Mouse (Mus musculus) gastrocnemius, adult 2 months (tissue): Measurements from ENCODE around the gene Pex10. TPM values are rescaled to one million over a fixed set of nuclear protein-coding genes. Genes with fewer than 3 reads are reported as not detected.

ENCODE experiments used
- DNase-seq: peaks from one replicate; pipeline ENCODE4 v3.0.0; 2022
- H3K27ac ChIP-seq: fragments of 200-600 bp; 2 replicates; pipeline ENCODE4 v1.8.1; 2022; ENCODE audit warnings: mild to moderate bottlenecking
- H3K4me3 ChIP-seq: fragments of 200-600 bp; 2 replicates; pipeline ENCODE4 v1.8.1; 2022; ENCODE audit warnings: mild to moderate bottlenecking, moderate library complexity
- CTCF ChIP-seq: fragments of 200-600 bp; IDR thresholded peaks from 2 replicates; pipeline ENCODE4 v1.8.1; 2022; ENCODE audit warnings: antibody characterized with exemption, mild to moderate bottlenecking, moderate library complexity
- intact Hi-C: fragments of 180-260 bp; cut with DNase I; formaldehyde crosslinking; loops from one replicate; pipeline ENCODE4 v1.15.1; 2025
- total RNA-seq, 2 experiments: library from RNA; stranded (reverse); gene quantifications; 2 replicates each; pipeline ENCODE4 v1.2.3; 2021

The Pex10 gene
- total RNA-seq, 2 experiments from 2014 or later = 12.9 to 17.9 TPM

DNA sequence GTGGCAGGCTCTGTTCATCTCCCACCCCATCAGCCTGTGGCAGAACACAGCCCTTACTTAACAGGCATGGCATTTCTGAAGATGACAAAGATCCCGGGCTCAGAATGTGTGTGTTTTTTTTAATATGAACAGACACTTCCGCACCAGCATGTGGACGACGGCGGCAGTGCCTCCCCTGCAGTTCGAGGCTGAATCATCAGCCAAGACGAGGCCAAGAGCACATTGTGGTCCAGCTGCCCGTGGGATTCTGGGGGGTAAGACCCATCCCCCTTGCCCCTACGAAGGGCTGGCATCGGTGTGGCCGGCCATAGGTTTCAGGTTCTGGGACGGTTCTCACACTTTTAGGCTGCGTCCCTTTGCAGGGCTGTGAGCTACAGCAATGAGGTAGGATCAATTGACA is 32.0 kb upstream of the Pex10 start:
- no peak for DNase-seq
- intact Hi-C loops = no loop called here
- Histone ChIP-seq H3K4me3 (no peak overlapping the region), H3K27ac (no peak overlapping the region)
- no peak for TF ChIP-seq CTCF

- TF ChIP-seq CTCF = no peak
- Histone ChIP-seq H3K4me3 (no peak overlapping the region), H3K27ac (no peak overlapping the region)
- DNase-seq = no peak
- intact Hi-C loops = loop anchor here (5.0 kb wide), 1 partner anchor 38 kb away; no protein-coding TSS in a partner anchor
Observed at GRCm38 (mm10) chr4:155040197-155040596, 26.6 kb upstream of the Pex10 start.

GRCm38 (mm10) chr4:155040696-155041095 is 26.1 kb upstream of the Pex10 start:
- Histone ChIP-seq H3K27ac (no peak overlapping the region), H3K4me3 (no peak overlapping the region)
- intact Hi-C loops = loop anchor here (5.0 kb wide), 1 partner anchor 38 kb away; no protein-coding TSS in a partner anchor
- no peak for TF ChIP-seq CTCF
- no peak for DNase-seq

DNA sequence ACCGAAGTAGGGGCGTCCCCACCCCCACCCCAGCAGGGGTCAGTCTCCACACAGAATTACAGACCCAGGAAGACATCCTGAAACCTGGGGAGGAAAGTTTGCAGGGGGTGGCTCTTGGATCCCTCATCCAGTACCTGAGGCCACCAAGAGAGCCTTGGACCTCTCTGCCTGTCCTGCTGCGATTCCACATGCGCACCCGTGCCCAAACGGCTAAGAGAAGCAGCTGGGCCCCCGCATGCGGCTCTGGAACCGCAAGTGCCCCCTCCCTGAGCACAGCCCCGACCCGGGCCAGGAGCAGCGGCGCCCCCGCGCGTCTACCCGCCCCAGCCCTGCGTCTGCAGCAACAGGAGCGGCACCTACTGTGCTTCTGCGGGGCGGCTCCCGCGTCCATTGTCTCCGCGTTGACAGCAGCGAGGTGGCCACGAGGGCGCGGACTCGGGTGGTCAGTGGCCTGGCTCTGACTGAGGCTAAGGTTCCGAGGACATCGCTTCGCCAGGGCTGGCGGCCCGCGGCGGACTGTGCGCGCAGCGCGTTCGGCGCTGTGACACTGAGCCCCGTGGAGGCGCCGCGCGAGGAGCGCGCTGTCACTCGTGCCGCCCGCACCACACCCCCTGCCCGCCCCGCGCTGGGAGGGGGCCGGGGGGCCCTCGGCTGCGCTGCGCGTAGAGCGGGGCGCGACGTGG is 24.1 kb upstream of the Pex10 start:
- no peak for DNase-seq
- Histone ChIP-seq H3K27ac (no peak overlapping the region), H3K4me3 (peak overlapping the region; percentile 47)
- intact Hi-C loops = loop anchor here (5.0 kb wide), 1 partner anchor 40 kb away; no protein-coding TSS in a partner anchor
- TF ChIP-seq CTCF = no peak

DNA sequence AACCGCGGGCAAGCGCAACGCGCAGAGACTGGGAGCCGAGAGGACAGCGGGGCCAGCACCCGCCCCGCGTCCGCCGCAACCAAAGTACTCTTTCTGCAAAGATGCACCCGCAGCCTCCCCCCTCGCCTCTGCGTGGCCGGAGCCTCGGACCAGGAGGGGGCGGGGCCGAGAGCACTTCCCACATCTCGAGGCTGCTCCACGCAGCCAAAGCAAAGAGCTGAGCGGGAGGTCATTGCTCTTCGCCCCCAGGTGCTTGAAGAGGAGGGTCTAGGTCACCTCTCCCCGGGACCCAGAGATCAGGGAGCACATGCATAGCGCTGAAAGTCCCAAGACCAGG is 23.6 kb upstream of the Pex10 start:
- intact Hi-C loops = loop anchor here (5.0 kb wide), 1 partner anchor 41 kb away; no protein-coding TSS in a partner anchor
- no peak overlapping the region for H3K27ac ChIP-seq
- TF ChIP-seq CTCF = no peak
- peak overlapping the region; percentile 47 for H3K4me3 ChIP-seq
- DNase-seq = no peak

DNA sequence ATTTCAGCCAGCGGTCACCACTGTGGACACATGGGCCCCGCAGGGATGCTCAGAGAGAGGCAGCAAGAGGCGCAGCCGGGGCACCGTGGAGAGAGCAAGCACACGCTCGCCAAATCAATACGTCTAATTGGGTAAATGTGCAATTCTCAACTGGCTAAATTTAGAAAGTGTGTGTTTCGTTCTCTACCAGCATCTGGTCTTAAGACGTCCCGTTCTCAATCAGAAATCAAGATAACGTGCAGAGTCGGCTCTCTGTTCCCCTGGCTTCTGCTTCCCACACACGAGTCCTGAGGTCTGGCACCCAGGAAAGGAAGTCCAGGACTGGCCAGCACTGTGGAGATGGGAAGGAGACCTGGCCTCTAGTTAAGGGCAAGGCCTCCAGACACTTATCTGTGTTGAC is 20.2 kb upstream of the Pex10 start:
- TF ChIP-seq CTCF = no peak
- H3K4me3 ChIP-seq = no peak overlapping the region

GRCm38 (mm10) chr4:155050116-155050515 is 16.7 kb upstream of the Pex10 start:
- intact Hi-C loops = no loop called here
- no peak for DNase-seq
- Histone ChIP-seq H3K27ac (no peak overlapping the region), H3K4me3 (no peak overlapping the region)
- TF ChIP-seq CTCF = no peak

More for the DNA sequence above, 20.2 kb upstream of the Pex10 start:
- no peak overlapping the region for H3K27ac ChIP-seq
- intact Hi-C loops = no loop called here
- no peak for DNase-seq

DNA sequence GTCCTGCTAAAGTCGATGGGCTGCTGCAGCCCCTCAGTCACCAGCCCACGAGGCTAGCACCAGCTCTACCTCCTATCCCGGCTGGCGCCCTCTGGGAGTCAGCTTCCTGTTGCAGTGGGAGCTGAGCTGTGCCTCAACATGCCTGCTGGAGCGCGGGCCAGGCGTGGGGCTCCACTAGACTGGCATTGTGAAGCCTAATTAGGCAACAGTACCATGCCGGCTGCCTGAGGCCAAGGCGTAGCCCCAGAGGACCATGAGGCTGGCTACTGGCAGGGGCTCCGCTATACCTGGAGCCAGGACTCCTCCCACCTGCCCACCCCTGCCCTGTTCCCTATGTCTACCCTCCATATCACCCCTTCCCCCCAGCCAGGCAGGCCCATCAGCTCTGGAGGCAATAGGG is 10.1 kb upstream of the Pex10 start, which contains the start of gene Plch2:
TSS of gene Plch2 (minus strand) at position 61 of the 400 bp plus-strand sequence.
- TF ChIP-seq CTCF = no peak
- intact Hi-C loops = no loop called here
- DNase-seq = no peak
- no peak within 1 kb of the TSS for H3K4me3 ChIP-seq
- no peak within 1 kb of the TSS for H3K27ac ChIP-seq

DNA sequence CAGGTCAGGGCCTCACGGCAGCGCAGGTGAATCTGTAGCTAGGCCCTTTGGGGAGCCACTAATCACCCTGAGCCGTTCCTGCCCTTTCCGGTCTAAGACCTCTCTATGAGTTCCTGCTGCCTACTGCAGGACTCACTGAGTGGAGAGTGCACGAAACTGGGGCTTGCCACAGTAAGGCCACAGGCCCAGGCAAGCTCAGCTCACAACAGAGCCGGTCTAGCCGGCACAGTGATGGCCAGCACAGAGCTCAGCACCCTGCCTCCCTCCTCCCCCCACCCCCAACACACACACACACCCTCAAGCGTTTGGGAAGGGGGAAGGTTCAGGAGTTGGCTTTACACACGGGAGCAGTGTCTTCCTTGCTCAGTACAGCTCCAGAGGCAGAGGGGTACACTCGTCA is 8.5 kb upstream of the Pex10 start:
- TF ChIP-seq CTCF = no peak
- no peak overlapping the region for H3K27ac ChIP-seq
- intact Hi-C loops = no loop called here
- DNase-seq = no peak
- H3K4me3 ChIP-seq = no peak overlapping the region

DNA sequence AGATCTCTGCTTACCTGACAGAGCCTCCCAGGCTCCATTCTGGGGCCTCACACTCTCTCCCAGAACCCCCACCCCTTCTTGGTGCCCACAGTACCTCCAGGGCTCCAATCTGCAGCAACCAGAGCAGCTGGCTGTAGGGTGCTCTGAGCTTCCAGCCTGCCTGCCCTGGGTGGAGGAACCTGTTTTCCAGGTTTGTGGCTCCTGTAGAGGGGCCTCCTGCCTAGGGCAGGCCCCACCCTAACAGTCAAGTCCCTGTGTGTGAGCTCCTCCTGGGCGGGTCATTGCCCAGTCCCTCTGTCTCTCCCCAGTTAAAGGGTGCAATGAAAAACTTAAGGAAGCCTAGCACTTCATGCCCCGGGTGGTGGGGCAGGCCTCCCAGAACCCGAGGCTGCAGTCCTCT is 2.9 kb upstream of the Pex10 start:
- TF ChIP-seq CTCF = no peak
- H3K27ac ChIP-seq = no peak overlapping the region
- intact Hi-C loops = loop anchor here (5.0 to 10.0 kb wide), 2 partner anchors 77 to 229 kb away; partner anchors contain the start of gene Ttc34

DNA sequence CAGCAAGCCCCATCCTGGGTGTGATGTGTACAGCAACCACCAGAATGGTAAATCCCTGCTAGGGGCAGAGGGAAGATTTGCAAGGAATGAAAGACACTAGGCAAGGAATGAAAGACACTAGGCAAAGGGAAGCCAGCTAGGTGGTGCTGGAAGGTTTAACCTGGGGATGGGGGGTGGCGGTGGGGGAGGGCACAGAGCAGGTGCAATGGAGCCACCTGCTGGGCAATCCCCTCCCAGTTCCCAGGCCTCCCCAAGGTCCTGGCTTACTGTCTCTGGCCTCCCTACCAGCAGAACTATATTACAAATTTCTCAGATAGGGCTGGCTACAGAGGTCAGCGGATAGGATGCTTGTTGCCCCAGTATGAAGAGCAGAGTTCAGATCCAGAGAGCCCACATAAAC is 2.3 kb upstream of the Pex10 start:
- Histone ChIP-seq H3K4me3 (no peak overlapping the region), H3K27ac (no peak overlapping the region)
- no peak for TF ChIP-seq CTCF
- no peak for DNase-seq
- intact Hi-C loops = loop anchor here (5.0 to 10.0 kb wide), 2 partner anchors 77 to 230 kb away; partner anchors contain the start of gene Ttc34

More for the DNA sequence above, 2.9 kb upstream of the Pex10 start:
- no peak overlapping the region for H3K4me3 ChIP-seq
- DNase-seq = no peak

- intact Hi-C loops = loop anchor here (1.0 to 10.0 kb wide), 4 partner anchors 104 to 231 kb away; partner anchors contain the start of genes Hes5, Pank4 and Ttc34
- Histone ChIP-seq H3K4me3 (peak overlapping the region; percentile 89), H3K27ac (peak overlapping the region; percentile 99)
- TF ChIP-seq CTCF = peak; percentile 91
- peak; percentile 88 for DNase-seq
Observed at GRCm38 (mm10) chr4:155065970-155066833, 614 bp upstream of the Pex10 start.
